9 mouse cellular contexts compared by ENCODE assay signal in genomic region chr7:16905491-16906021, GRCm38 (mm10). TPM values are rescaled to one million over a fixed set of nuclear protein-coding genes. Genes with fewer than 3 reads are reported as not detected.
DNase-seq lines count a peak whose midpoint lies in the region; ATAC-seq and TF ChIP-seq lines count a peak whose summit lies in the region.
"Had no signal": no experiment of that assay in that cellular context is flagged by ENCODE, and none has a peak within 500 bp of the region (broad histone marks: within the 10 kb centered on the region; RNA-seq: fewer than 3 reads in every experiment).

No protein-coding gene starts in this region.

- no peak overlapping the region for H3K9ac ChIP-seq in hindbrain, embryonic 11.5 days (ENCODE audit: low read depth, low read length)
- H3K9ac ChIP-seq in hindbrain, embryonic 14.5 days: no peak overlapping the region
- peak overlapping the region; percentile 10; the same call in 1 of the 2 replicates for H3K9ac ChIP-seq in CH12.LX (ENCODE audit: insufficient read depth, low read depth)
- H3K9ac ChIP-seq in liver, embryonic 13.5 days: no peak overlapping the region

- H3K79me2 ChIP-seq in CH12.LX (replicated peaks; ENCODE audit: control insufficient read depth, extremely low read depth, insufficient read depth, poor library complexity, severe bottlenecking): no peaks in the 10 kb centered on the region

- H3K9me3 ChIP-seq in hindbrain, embryonic 11.5 days (ENCODE audit: control insufficient read depth, low read length): no peaks in the 10 kb centered on the region
- H3K9me3 ChIP-seq in hindbrain, embryonic 14.5 days (ENCODE audit: control insufficient read depth, low read length): no peaks in the 10 kb centered on the region
- no peaks in the 10 kb centered on the region for H3K9me3 ChIP-seq in CH12.LX (replicated peaks; ENCODE audit: low read length)
- H3K9me3 ChIP-seq in liver, embryonic 13.5 days (replicated peaks): no peaks in the 10 kb centered on the region

- no peak for TF ChIP-seq EP300 in CH12.LX (IDR thresholded peaks at IDR 0.05; ENCODE audit: low read length)

- H3K27ac ChIP-seq in hindbrain, embryonic 11.5 days (ENCODE audit: low read depth, low read length): 0 out of 2 replicates have a peak overlapping the region, but pooled peaks have one; percentile 6
- no peak overlapping the region for H3K27ac ChIP-seq in hindbrain, embryonic 14.5 days
- H3K27ac ChIP-seq in CH12.LX (ENCODE audit: insufficient read depth, low read depth): peak overlapping the region; percentile 7; the same call in 1 of the 2 replicates
- no peak overlapping the region for H3K27ac ChIP-seq in liver, embryonic 13.5 days

- H3K36me3 ChIP-seq in hindbrain, embryonic 11.5 days (ENCODE audit: control insufficient read depth, insufficient read depth, low read length): no peaks in the 10 kb centered on the region
- H3K36me3 ChIP-seq in hindbrain, embryonic 14.5 days (replicated peaks; ENCODE audit: control insufficient read depth, insufficient read depth): no peaks in the 10 kb centered on the region
- peaks cover 3 to 19% of the 10 kb centered on the region in 2 experiments for H3K36me3 ChIP-seq in CH12.LX (replicated peaks in 1 of 2; ENCODE audit: control insufficient read depth in 1 of 2, insufficient read depth in 1 of 2, low read length in 1 of 2)
- H3K36me3 ChIP-seq in liver, embryonic 13.5 days: no peaks in the 10 kb centered on the region

- in situ Hi-C loops in CH12.LX (cut with MboI; ENCODE audit: low pct_ligation_motif_present, low pct_unique_long_range_greater_than_20kb, low sequenced_read_pairs): loop anchor here (5.0 kb wide), 2 partner anchors 33 to 88 kb away; partner anchors contain the start of genes Fkrp and Strn4

- no peaks in the 10 kb centered on the region for H3K27me3 ChIP-seq in hindbrain, embryonic 11.5 days (ENCODE audit: control insufficient read depth, insufficient read depth, low read length)
- H3K27me3 ChIP-seq in hindbrain, embryonic 14.5 days (ENCODE audit: control insufficient read depth, insufficient read depth, low read length): no peaks in the 10 kb centered on the region
- H3K27me3 ChIP-seq in CH12.LX (replicated peaks): no peaks in the 10 kb centered on the region
- H3K27me3 ChIP-seq in liver, embryonic 13.5 days: peaks cover 38% of the 10 kb centered on the region

- no peak for TF ChIP-seq CTCF in CH12.LX (conservative IDR thresholded peaks at IDR 0.05 in 1 of 2, IDR thresholded peaks at IDR 0.05 in 1 of 2; ENCODE audit: low read depth in 2 of 2, low read length in 2 of 2)

- TF ChIP-seq POLR2A in CH12.LX (IDR thresholded peaks at IDR 0.05; ENCODE audit: low read depth, low read length): no peak

- dilution Hi-C loops in CH12.LX (cut with MboI; ENCODE audit: extremely low pct_ligation_motif_present, extremely low pct_unique_long_range_greater_than_20kb, low sequenced_read_pairs): no loop called here

- H3K4me3 ChIP-seq in hindbrain, embryonic 11.5 days (ENCODE audit: low read depth, low read length): no peak overlapping the region
- H3K4me3 ChIP-seq in hindbrain, embryonic 14.5 days (replicated peaks; ENCODE audit: low read length): no peak overlapping the region
- peak overlapping the region in 2 of 3 experiments; percentile 0 to 19 for H3K4me3 ChIP-seq in CH12.LX (replicated peaks in 1 of 3; ENCODE audit: low read depth in 2 of 3, low read length in 2 of 3, poor library complexity in 1 of 3)
- no peak overlapping the region for H3K4me3 ChIP-seq in liver, embryonic 13.5 days (replicated peaks)

- peak; percentile 25; the same call in 1 of the 2 replicates for ATAC-seq in hindbrain, embryonic 11.5 days (ENCODE audit: low FRiP score)
- no peak for ATAC-seq in hindbrain, embryonic 14.5 days (ENCODE audit: low FRiP score)
- ATAC-seq in liver, embryonic 13.5 days (ENCODE audit: low read depth): peak; percentile 45; the same call in 1 of the 2 replicates
- ATAC-seq: hindbrain, embryonic 16.5 days had no signal

- no peak overlapping the region for H3K4me2 ChIP-seq in hindbrain, embryonic 11.5 days (replicated peaks; ENCODE audit: low read depth, low read length)
- H3K4me2 ChIP-seq in hindbrain, embryonic 14.5 days (replicated peaks): no peak overlapping the region
- peak overlapping the region; percentile 42; the same call in 1 of the 2 replicates for H3K4me2 ChIP-seq in CH12.LX (ENCODE audit: insufficient read depth, low read depth, poor library complexity, severe bottlenecking)
- H3K4me2 ChIP-seq in liver, embryonic 13.5 days: no peak overlapping the region

- 54% methylated on average over 9 of the region's 9 CpGs for WGBS in hindbrain, embryonic 11.5 days
- WGBS in hindbrain, embryonic 14.5 days: 55% methylated on average over 9 of the region's 9 CpGs
- WGBS in liver, embryonic 13.5 days (ENCODE audit: insufficient replicate concordance): 23% methylated on average over 9 of the region's 9 CpGs

- TF ChIP-seq RAD21 in CH12.LX (IDR thresholded peaks at IDR 0.05; ENCODE audit: low read depth, low read length): no peak

- peaks cover 5% of the 10 kb centered on the region for H3K4me1 ChIP-seq in hindbrain, embryonic 11.5 days (replicated peaks; ENCODE audit: control insufficient read depth, insufficient read depth, low read length)
- H3K4me1 ChIP-seq in hindbrain, embryonic 14.5 days (replicated peaks; ENCODE audit: control insufficient read depth, insufficient read depth, low read length): peaks cover 9% of the 10 kb centered on the region; the same call in 1 of the 2 replicates
- H3K4me1 ChIP-seq in CH12.LX (ENCODE audit: control insufficient read depth in 1 of 2, insufficient read depth in 2 of 2): peaks cover 57 to 84% of the 10 kb centered on the region in 2 experiments
- peaks cover 64% of the 10 kb centered on the region for H3K4me1 ChIP-seq in liver, embryonic 13.5 days (replicated peaks)

- DNase-seq in hindbrain, embryonic 11.5 days (ENCODE audit: low spot score): no peak
- DNase-seq in hindbrain, embryonic 14.5 days (ENCODE audit: low spot score): no peak
- no peak for DNase-seq in CH12.LX (ENCODE audit: extremely low read depth)
- DNase-seq in heart, adult 9 months (ENCODE audit: low spot score in 2 of 2): peak; percentile 71 to 74
- no peak for DNase-seq in liver, embryonic 13.5 days
- no peak for DNase-seq in right cerebral cortex, postnatal 25 days
- no peak for DNase-seq in B cell, adult 2 months
- DNase-seq in left cerebral cortex, adult 11 months (ENCODE audit: low spot score): no peak

TF ChIP-seq in CH12.LX, 34 proteins besides CTCF, POLR2A, EP300 and RAD21:
- TF ChIP-seq MAX (IDR thresholded peaks at IDR 0.05; ENCODE audit: low read length) (no peak), KAT2A (IDR thresholded peaks at IDR 0.05; ENCODE audit: insufficient replicate concordance, low read length) (no peak), MXI1 (IDR thresholded peaks at IDR 0.05; ENCODE audit: low read depth, low read length) (no peak), BHLHE40 (IDR thresholded peaks at IDR 0.05; ENCODE audit: low read depth, low read length) (no peak), ETS1 (conservative IDR thresholded peaks at IDR 0.05; ENCODE audit: low read depth, low read length) (no peak)

RNA-seq across cellular contexts. Expression of gene Ptgir, which starts 0.7 kb away (rescaled TPM):
- 0.56 and 0.81 TPM in 2 replicates for polyA plus RNA-seq in hindbrain, embryonic 11.5 days (2014; fragmentation: Nextera tagmentation; extraction: Ambion mirVana)
- polyA plus RNA-seq in hindbrain, embryonic 14.5 days (2014; fragmentation: Nextera tagmentation; extraction: Ambion mirVana): 0.26 TPM in 1 of 2 replicates, not detected in the other
- total RNA-seq in CH12.LX (2012; rRNA removed) (7.0 and 7.5 TPM in 2 replicates), CH12.LX (2014; rRNA removed) (2.7 and 3.8 TPM in 2 replicates)
- polyA plus RNA-seq in CH12.LX (2012; ENCODE audit: insufficient read length, low read depth): 31.1 and 33.3 TPM in 2 replicates
- 1.0 and 1.5 TPM in 2 replicates for polyA plus RNA-seq in liver, embryonic 13.5 days (2015; fragmentation: Nextera tagmentation; extraction: Ambion mirVana)

RNA-seq across cellular contexts. Expression of gene Gng8, which starts 14.0 kb away (rescaled TPM):
- polyA plus RNA-seq in hindbrain, embryonic 11.5 days (2014; fragmentation: Nextera tagmentation; extraction: Ambion mirVana): 9.0 and 11.0 TPM in 2 replicates
- 0.78 and 2.5 TPM in 2 replicates for polyA plus RNA-seq in hindbrain, embryonic 14.5 days (2014; fragmentation: Nextera tagmentation; extraction: Ambion mirVana)
- 0.25 TPM in 1 of 2 replicates, not detected in the other for total RNA-seq in CH12.LX (2012; rRNA removed)
- total RNA-seq in CH12.LX (2014; rRNA removed): not detected in 2 replicates
- 2.4 and 2.5 TPM in 2 replicates for polyA plus RNA-seq in CH12.LX (2012; ENCODE audit: insufficient read length, low read depth)
- 0.67 and 0.81 TPM in 2 replicates for polyA plus RNA-seq in liver, embryonic 13.5 days (2015; fragmentation: Nextera tagmentation; extraction: Ambion mirVana)

RNA-seq across cellular contexts. Expression of gene Calm3, which starts 18.4 kb away (rescaled TPM):
- 322 and 337 TPM in 2 replicates for polyA plus RNA-seq in hindbrain, embryonic 11.5 days (2014; fragmentation: Nextera tagmentation; extraction: Ambion mirVana)
- polyA plus RNA-seq in hindbrain, embryonic 14.5 days (2014; fragmentation: Nextera tagmentation; extraction: Ambion mirVana): 510 and 527 TPM in 2 replicates
- total RNA-seq in CH12.LX (2012; rRNA removed) (312 and 326 TPM in 2 replicates), CH12.LX (2014; rRNA removed) (277 and 294 TPM in 2 replicates)
- 623 and 775 TPM in 2 replicates for polyA plus RNA-seq in CH12.LX (2012; ENCODE audit: insufficient read length, low read depth)
- polyA plus RNA-seq in liver, embryonic 13.5 days (2015; fragmentation: Nextera tagmentation; extraction: Ambion mirVana): 92.0 and 102 TPM in 2 replicates

RNA-seq across cellular contexts. Expression of gene Dact3, which starts 30.4 kb away (rescaled TPM):
- 7.6 and 8.0 TPM in 2 replicates for polyA plus RNA-seq in hindbrain, embryonic 11.5 days (2014; fragmentation: Nextera tagmentation; extraction: Ambion mirVana)
- polyA plus RNA-seq in hindbrain, embryonic 14.5 days (2014; fragmentation: Nextera tagmentation; extraction: Ambion mirVana): 5.8 and 6.6 TPM in 2 replicates
- total RNA-seq in CH12.LX (2012; rRNA removed): 2.9 and 3.5 TPM in 2 replicates
- total RNA-seq in CH12.LX (2014; rRNA removed): 4.0 and 5.1 TPM in 2 replicates
- 9.2 and 12.0 TPM in 2 replicates for polyA plus RNA-seq in CH12.LX (2012; ENCODE audit: insufficient read length, low read depth)
- 0.15 and 0.17 TPM in 2 replicates for polyA plus RNA-seq in liver, embryonic 13.5 days (2015; fragmentation: Nextera tagmentation; extraction: Ambion mirVana)

RNA-seq across cellular contexts. Expression of gene Pnmal2, which starts 38.9 kb away (rescaled TPM):
- polyA plus RNA-seq in hindbrain, embryonic 11.5 days (2014; fragmentation: Nextera tagmentation; extraction: Ambion mirVana): 7.8 and 11.0 TPM in 2 replicates
- polyA plus RNA-seq in hindbrain, embryonic 14.5 days (2014; fragmentation: Nextera tagmentation; extraction: Ambion mirVana): 96.1 and 96.4 TPM in 2 replicates
- total RNA-seq in CH12.LX (2012; rRNA removed) (0.21 and 0.38 TPM in 2 replicates), CH12.LX (2014; rRNA removed) (not detected in 2 replicates)
- 0.09 TPM in 1 of 2 replicates, not detected in the other for polyA plus RNA-seq in CH12.LX (2012; ENCODE audit: insufficient read length, low read depth)
- 0.34 and 0.61 TPM in 2 replicates for polyA plus RNA-seq in liver, embryonic 13.5 days (2015; fragmentation: Nextera tagmentation; extraction: Ambion mirVana)

Comparison
In these comparisons a context has a peak if more than half of its experiments do, and no peak if none do; other contexts are left out.
1. H3K27ac ChIP-seq: peak in hindbrain, embryonic 11.5 days (single experiment) and CH12.LX (single experiment); none in hindbrain, embryonic 14.5 days (single experiment) and liver, embryonic 13.5 days (single experiment).
2. DNase-seq: peak in heart, adult 9 months (2 of 2); none in hindbrain, embryonic 11.5 days (single experiment), hindbrain, embryonic 14.5 days (single experiment), CH12.LX (single experiment), liver, embryonic 13.5 days (single experiment), right cerebral cortex, postnatal 25 days (single experiment), B cell, adult 2 months (0 of 2) and left cerebral cortex, adult 11 months (single experiment).
3. H3K4me3 ChIP-seq: peak in CH12.LX (2 of 3); none in hindbrain, embryonic 11.5 days (single experiment), hindbrain, embryonic 14.5 days (single experiment) and liver, embryonic 13.5 days (single experiment).
4. RNA of gene Ptgir, which starts 0.7 kb away (polyA plus RNA-seq): 31.1 to 33.3 TPM in CH12.LX; 1.0 to 1.5 TPM in liver, embryonic 13.5 days, 0.56 to 0.81 TPM in hindbrain, embryonic 11.5 days and 0.26 TPM in hindbrain, embryonic 14.5 days; every median in the first group is over 10 times any median in the second.